Mouse (Mus musculus) liver, embryonic 13.5 days (tissue): Measurements from ENCODE around the gene Tex35. TPM values are rescaled to one million over a fixed set of nuclear protein-coding genes. Genes with fewer than 3 reads are reported as not detected.

Experiments used
- polyA plus RNA-seq: library from polyadenylated mRNA; unstranded; fragments of >200 nt; fragmentation: Nextera tagmentation; extraction: Ambion mirVana; gene quantifications from 2 replicates; pipeline ENCODE4 v1.2.1, GENCODE M21; 2015

Gene Tex35
- polyA plus RNA-seq, 1 experiment from 2014 or later: not detected

Other genes with a start within 250 kb of the Tex35 start
- 21.0 TPM in 2 replicates for gene Ralgps2, start 169.1 kb downstream of the Tex35 start, polyA plus RNA-seq